Mouse (Mus musculus): ENCODE results near the gene Mdh2. TPM values are rescaled to one million over a fixed set of nuclear protein-coding genes. Genes with fewer than 3 reads are reported as not detected.

Mdh2 gene
- 100 to 1,000 TPM; 812 to 961 TPM for total RNA-seq (2021)
- long read RNA-seq, experiment 1, transcript Mdh2-201 (9 exons, 1,456 nt) = major isoform, 1,038 of 1,100 reads
- long read RNA-seq, experiment 1, partial matches to known transcripts = 54 of 1,100 reads
- long read RNA-seq, experiment 1, other reads (novel, unspliced or antisense) = 8 of 1,100 reads
- long read RNA-seq, experiment 2, transcript Mdh2-201 (9 exons, 1,456 nt) = major isoform, 1,338 of 1,387 reads
- long read RNA-seq, experiment 2, partial matches to known transcripts = 34 of 1,387 reads
- long read RNA-seq, experiment 2, other reads (novel, unspliced or antisense) = 15 of 1,387 reads

- peak; percentile 99 for DNase-seq
These were observed at the start of gene Mdh2 for GRCm38 (mm10) chr5:135778471-135779445. TSS of gene Mdh2 (plus strand) at chr5:135778480.

GRCm38 (mm10) chr5:135729351-135729750, 48.9 kb upstream of the Mdh2 start:
- no peak for DNase-seq

GRCm38 (mm10) chr5:135730278-135730677, 48.0 kb upstream of the Mdh2 start:
- DNase-seq = no peak

- DNase-seq = no peak
These were observed 47.4 kb upstream of the Mdh2 start for GRCm38 (mm10) chr5:135730916-135731315.

- no peak for DNase-seq
These were observed 47.0 kb upstream of the Mdh2 start for GRCm38 (mm10) chr5:135731322-135731721.

GRCm38 (mm10) chr5:135733071-135733470, 45.2 kb upstream of the Mdh2 start:
- no peak for DNase-seq

- DNase-seq = no peak
These were observed 44.1 kb upstream of the Mdh2 start for GRCm38 (mm10) chr5:135734057-135734680.

GRCm38 (mm10) chr5:135735741-135736140, 42.5 kb upstream of the Mdh2 start:
- DNase-seq = no peak

GRCm38 (mm10) chr5:135736544-135736943, 41.7 kb upstream of the Mdh2 start:
- DNase-seq = no peak

- DNase-seq = no peak
These were observed 41.1 kb upstream of the Mdh2 start for GRCm38 (mm10) chr5:135737154-135737553.

- DNase-seq = no peak
These were observed 40.0 kb upstream of the Mdh2 start for GRCm38 (mm10) chr5:135738266-135738665.

- no peak for DNase-seq
These were observed 36.1 kb upstream of the Mdh2 start for GRCm38 (mm10) chr5:135742156-135742555.

GRCm38 (mm10) chr5:135742941-135743740, 35.1 kb upstream of the Mdh2 start:
- no peak for DNase-seq

GRCm38 (mm10) chr5:135743741-135744609, 34.3 kb upstream of the Mdh2 start, which contains the start of gene Tmem120a:
TSS of gene Tmem120a (minus strand) at chr5:135744448.
- DNase-seq = peak; percentile 96

- no peak for DNase-seq
These were observed 33.5 kb upstream of the Mdh2 start for GRCm38 (mm10) chr5:135744742-135745141.

GRCm38 (mm10) chr5:135751041-135751440, 27.2 kb upstream of the Mdh2 start:
- DNase-seq = no peak

GRCm38 (mm10) chr5:135751595-135751994, 26.7 kb upstream of the Mdh2 start:
- DNase-seq = no peak

- DNase-seq = no peak
These were observed 16.4 kb upstream of the Mdh2 start for GRCm38 (mm10) chr5:135761881-135762280.

- peak; percentile 76 for DNase-seq
These were observed 14.8 kb upstream of the Mdh2 start for GRCm38 (mm10) chr5:135763526-135763925.

- DNase-seq = no peak
These were observed 13.3 kb upstream of the Mdh2 start for GRCm38 (mm10) chr5:135764971-135765370.

- DNase-seq = no peak
These were observed 5.8 kb upstream of the Mdh2 start for GRCm38 (mm10) chr5:135772519-135772918.

Measured in gastrocnemius, postnatal 10 days (tissue).